Mouse (Mus musculus) skeletal muscle tissue, adult 2 months (tissue): ENCODE measurements around the gene 9530003J23Rik.
A peak's percentile ranks its signal among the peaks of the same experiment; 100 is the strongest.
"Not testable (repeated sequence)": the region's sequence is repeated elsewhere in the genome, so short reads cannot be mapped to it uniquely, and the experiment has no call there.

Experiments used
- DNase-seq: peaks from one replicate; pipeline ENCODE4 v3.0.0-alpha.2; 2012; ENCODE audit warnings: low read depth, low spot score

Gene 9530003J23Rik

GRCm38 (mm10) chr10:117225094-117225493 is 13.4 kb downstream of the 9530003J23Rik start:
- DNase-seq, result no peak

DNA sequence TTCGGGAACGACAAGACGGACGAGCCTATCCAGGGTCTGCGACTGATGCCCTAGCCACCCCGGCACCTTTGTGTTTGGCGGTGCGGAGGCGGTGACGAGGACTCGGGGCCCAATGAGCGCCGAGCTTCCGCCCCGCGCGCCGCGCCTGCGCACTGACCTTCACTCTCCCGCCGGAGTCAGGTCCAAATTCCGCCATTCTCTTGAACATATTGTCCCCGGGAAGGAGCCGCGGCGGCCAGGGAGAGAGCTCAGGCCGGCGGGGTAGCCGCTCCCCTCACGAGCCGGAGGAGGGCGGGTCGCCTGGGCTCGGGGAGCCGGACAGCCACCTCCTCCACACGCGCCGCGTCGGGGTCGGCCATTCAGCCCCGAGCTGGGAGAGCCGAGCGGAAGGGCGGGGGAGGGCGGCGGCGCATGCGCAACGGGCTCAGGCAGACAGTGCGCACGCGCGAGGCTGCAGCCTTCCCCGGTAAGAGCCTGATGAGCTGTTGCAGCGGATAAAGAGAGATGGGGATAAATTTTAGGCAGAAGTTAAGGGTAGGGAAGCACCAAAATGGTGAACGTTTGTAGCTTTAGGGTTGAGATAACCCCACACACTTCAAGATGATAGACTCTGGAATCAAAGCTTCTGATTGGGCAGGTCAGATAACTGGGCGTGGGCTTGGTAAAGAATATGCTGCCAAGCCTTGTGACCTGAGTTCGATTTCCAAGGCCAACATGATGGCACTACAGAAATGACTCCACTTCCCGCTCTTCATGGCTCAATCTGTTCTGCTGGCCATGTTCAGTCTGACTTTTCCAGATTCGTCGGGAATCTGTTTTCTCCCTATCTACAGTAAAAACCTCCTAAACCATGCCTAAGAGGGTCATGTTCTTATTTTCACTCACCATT is 14.2 kb downstream of the 9530003J23Rik start, which contains the start of gene Yeats4:
TSS of gene Yeats4 (minus strand) at position 406 of the 889 bp plus-strand sequence.
- peak; percentile 93 for DNase-seq

- DNase-seq, result no peak
These were observed 14.8 kb downstream of the 9530003J23Rik start for GRCm38 (mm10) chr10:117223758-117224101.

- DNase-seq, result no peak
These were observed 15.7 kb downstream of the 9530003J23Rik start for GRCm38 (mm10) chr10:117222821-117223220.

DNA sequence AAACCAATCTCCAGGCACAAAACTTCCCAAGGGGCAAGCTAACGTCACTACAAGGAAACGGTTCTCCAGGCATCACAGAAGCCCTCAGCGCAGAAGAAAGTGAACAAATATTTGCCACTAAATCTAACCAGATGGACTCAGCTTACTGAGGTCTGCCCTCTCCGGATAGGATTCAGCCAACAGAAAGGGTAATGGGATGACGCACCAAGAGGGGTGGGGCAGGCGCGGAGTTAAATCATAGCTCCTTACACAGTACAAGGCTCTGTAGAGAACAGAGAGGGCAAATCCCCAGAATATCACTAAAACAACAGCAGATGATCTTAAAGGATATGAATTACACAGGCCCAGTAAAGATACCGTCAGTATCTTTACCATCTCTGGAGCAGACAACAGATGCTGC is 20.2 kb downstream of the 9530003J23Rik start:
- no peak for DNase-seq

DNA sequence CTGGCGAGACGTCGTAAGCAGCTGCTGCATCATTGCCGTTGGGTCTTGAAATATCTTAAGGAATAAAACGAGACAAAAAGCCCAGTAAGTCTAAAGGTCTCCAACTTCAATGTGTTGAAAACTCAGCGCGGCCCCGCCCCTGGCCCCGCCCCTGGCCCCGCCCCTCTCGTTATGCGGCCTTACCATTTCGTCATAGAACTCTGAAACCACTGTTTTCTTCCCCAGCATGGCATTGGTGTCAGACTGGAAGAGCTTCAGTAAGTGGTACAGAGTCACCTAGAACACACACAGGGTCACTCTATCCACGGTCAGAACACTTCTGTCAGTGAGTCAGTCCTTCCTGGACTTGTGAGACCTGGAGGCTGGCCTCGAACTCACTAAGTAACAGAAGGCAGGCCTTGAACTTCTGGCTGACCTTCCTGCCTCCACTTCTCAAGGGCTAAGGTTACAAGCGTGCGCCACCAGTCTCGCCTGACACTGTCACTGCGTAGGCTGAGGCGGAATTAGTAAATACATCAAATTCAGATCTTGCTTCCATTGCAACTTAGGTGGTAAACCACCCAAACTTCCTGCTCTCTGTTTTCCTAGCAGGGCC is 21.2 kb downstream of the 9530003J23Rik start:
- no peak for DNase-seq

GRCm38 (mm10) chr10:117216793-117217192 is 21.7 kb downstream of the 9530003J23Rik start:
- peak; percentile 18 for DNase-seq

GRCm38 (mm10) chr10:117216132-117216495 is 22.4 kb downstream of the 9530003J23Rik start:
- no peak for DNase-seq

- no peak for DNase-seq
These were observed 22.9 kb downstream of the 9530003J23Rik start for GRCm38 (mm10) chr10:117215409-117216131.

DNA sequence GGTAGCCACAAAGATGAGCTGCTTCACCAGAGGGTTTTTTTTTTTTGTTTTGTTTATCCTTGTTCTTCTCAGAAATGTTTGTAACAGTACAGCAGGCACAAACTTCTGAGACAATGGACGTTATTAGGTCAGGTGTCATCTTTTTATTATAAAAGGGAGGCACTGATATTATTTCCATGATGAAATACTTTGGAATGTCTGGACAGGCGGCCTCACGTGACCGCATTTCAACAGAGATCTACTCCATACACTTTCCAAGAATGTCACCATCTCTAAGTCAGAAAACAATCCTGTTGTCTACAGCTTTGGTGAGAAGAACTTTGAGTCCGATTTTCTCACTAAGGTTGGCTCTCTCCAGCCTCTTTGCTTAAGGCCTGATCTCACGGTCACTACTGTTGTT is 27.5 kb downstream of the 9530003J23Rik start:
- DNase-seq, result no peak

DNA sequence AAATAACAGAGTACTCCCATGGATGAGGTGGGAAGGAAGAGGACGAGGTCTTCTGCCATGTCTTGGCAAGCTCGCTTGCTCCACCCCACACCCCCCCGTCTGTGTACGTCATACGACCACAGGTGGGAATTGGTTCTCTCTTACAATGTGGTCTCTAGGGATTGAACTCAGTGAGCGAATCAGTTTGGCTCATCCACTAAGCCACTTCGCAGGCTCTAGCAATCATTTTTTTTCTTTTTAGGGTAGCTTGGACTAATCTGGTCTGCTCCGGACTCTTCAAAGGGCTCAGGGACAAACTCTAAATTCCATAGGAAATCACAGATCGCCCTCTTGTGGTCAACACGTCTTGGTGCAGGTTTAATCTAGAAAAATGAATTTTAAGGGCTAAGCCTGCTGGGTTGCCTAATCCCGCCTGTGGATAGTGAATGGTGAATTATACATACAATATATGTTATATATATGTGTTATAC is 29.0 kb downstream of the 9530003J23Rik start:
- DNase-seq, result peak; percentile 54

DNA sequence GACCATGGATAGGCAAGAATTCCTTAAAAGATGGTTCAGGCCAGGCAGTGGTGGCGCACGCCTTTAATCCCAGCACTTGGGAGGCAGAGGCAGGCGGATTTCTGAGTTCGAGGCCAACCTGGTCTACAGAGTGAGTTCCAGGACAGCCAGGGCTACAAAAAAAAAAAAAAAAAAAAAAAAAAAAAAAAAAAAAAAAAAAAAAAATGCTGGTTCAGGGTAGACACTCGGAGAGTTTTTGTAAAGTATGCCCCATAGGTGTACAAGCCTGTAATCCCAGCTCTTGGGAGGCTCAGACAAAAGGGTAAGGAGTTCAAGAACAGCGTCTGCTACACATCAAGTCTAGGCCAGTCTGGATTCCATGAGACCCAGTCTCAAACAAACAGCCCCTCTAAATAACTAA is 29.7 kb downstream of the 9530003J23Rik start:
- not testable (repeated sequence) for DNase-seq

DNA sequence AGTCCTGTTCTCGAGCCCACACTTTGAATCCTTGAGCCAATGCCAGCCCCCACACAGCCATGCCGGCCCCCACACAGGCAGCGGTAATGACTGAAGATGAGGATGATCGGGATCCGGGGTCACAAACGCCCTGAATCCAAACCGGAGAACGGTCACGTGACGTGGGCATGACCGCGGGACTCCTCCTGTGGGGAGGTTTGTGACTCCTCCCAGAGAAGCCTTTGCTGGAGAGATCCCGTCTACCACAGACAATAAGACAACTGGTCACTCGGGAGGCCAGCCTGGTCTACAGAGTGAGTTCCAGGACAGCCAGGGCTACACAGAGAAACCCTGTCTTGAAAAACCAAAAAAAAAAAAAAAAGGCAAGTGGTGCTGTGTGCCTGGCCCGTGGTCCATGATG is 30.3 kb downstream of the 9530003J23Rik start:
- DNase-seq, result no peak

DNA sequence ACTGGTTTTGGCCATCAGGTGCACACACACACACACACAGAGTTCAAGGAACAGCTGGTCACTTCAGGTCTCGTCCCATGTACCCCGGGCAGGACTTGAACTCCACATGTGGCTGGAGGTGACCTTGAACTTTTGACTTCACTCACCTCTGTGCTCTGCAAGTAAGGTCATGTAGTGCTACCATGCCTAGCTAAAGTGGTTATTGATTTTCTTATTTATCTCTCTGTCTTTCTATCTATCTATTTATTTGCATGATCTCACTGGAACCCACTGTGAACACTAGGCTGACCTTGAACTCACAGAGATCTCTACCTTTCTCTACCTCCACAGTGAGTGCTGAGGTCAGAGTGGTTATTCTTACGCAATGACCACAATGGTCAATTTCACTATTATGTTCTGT is 32.4 kb downstream of the 9530003J23Rik start:
- DNase-seq, result no peak

DNA sequence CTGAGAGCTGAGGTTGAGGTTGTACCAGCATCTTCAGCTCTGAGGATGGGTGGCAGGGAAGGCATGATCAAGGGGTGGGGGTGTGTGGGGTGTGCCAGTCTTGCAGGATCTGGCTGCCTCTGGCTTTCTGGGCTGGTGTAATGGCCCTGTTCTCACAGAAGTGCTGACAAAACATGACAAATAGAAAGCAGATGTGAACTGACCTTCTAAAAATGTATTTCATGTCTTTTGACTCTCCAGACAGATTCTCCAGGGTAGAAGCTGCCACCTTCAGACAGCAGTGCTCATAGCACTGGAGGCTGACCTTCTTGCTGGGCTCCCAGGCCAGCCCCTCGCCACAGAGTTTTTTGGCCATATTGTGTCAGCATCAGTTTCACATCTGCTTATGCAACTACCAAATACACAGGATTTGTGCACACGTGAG is 34.9 kb downstream of the 9530003J23Rik start:
- DNase-seq, result no peak

GRCm38 (mm10) chr10:117202981-117203557 is 35.4 kb downstream of the 9530003J23Rik start:
- no peak for DNase-seq

GRCm38 (mm10) chr10:117199701-117200100 is 38.8 kb downstream of the 9530003J23Rik start:
- DNase-seq, result no peak

DNA sequence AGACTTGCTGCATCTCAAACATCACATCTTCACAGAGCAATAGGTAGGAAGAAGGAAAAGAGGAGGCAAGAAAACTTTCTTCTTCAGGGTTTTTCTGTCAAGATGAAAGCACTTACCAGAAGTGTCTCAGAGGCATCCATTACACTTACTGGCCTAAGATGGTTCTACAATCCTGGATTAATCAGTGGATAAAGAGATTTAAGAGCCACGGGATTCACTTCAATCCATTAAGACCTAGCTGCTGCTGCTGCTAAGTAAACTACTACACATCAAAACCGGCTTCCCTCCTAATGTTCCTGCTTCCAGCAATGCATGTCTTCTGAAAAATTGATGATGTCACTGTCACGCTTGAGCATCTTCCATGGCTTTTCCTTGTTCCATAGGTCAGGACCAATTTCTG is 41.8 kb downstream of the 9530003J23Rik start:
- no peak for DNase-seq

GRCm38 (mm10) chr10:117195748-117196147 is 42.8 kb downstream of the 9530003J23Rik start:
- no peak for DNase-seq

- no peak for DNase-seq
These were observed 43.5 kb downstream of the 9530003J23Rik start for GRCm38 (mm10) chr10:117195005-117195404.

DNA sequence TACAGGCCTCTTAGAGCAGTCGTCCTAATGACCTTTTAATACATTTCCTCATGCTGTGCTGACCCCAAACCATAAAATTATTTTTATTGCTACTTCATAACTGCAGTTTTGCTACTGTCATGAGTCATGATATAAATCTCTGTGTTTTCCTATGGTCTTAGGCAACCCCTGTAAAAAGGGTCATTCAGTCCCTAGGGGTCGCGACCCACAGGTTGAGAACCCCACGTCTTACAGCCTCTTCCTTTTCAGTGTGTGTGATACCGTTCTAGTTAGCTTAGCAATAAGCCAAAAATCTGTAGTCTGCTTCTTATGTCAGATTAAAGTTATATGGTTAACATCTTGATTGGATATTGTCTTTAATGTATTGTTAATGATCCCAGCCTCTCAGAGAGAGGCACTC is 45.1 kb downstream of the 9530003J23Rik start:
- no peak for DNase-seq
